Mouse (Mus musculus) splenic B cell, adult 2 months (primary cell): ENCODE measurements at regions not wholly inside any gene's neighbourhood (a gene's known extent, or its start where the extent isn't known, plus 50 kb on each side); places are given as distances from the start of the nearest gene placed in this dataset.
"Not testable (repeated sequence)": the region's sequence is repeated elsewhere in the genome, so short reads cannot be mapped to it uniquely, and the experiment has no call there.

ENCODE experiments used
- DNase-seq: peaks from one replicate; pipeline ENCODE4 v3.0.0-alpha.2; 2011; ENCODE audit warnings: low read depth, low spot score
- H3K27me3 ChIP-seq: 2 replicates; pipeline ENCODE4 v1.6.1; 2012; ENCODE audit warnings: mild to moderate bottlenecking, low read length, moderate library complexity, mixed read lengths; ENCODE audit not compliant: control insufficient read depth, poor library complexity, insufficient read depth, severe bottlenecking
- H3K36me3 ChIP-seq: 2 replicates; pipeline ENCODE4 v1.6.1; 2012; ENCODE audit warnings: mild to moderate bottlenecking, low read length, moderate library complexity, mixed read lengths; ENCODE audit not compliant: control insufficient read depth, poor library complexity, insufficient read depth, severe bottlenecking

- H3K36me3 ChIP-seq: no peaks in the 10 kb centered on the region
- H3K27me3 ChIP-seq: no peaks in the 10 kb centered on the region
- DNase-seq: no peak
These were observed 54.3 kb upstream of the Ddr1 start for GRCm38 (mm10) chr17:35758769-35759168.

- H3K27me3 ChIP-seq: no peaks in the 10 kb centered on the region
- no peak for DNase-seq
- no peaks in the 10 kb centered on the region for H3K36me3 ChIP-seq
These were observed 55.3 kb upstream of the Ddr1 start for GRCm38 (mm10) chr17:35759740-35760139.

- no peaks in the 10 kb centered on the region for H3K36me3 ChIP-seq
- no peak for DNase-seq
- H3K27me3 ChIP-seq: no peaks in the 10 kb centered on the region
These were observed 58.2 kb upstream of the Ddr1 start for GRCm38 (mm10) chr17:35762614-35763013.

GRCm38 (mm10) chr17:35763101-35763500, 58.4 kb upstream of the Ier3 start:
- no peak for DNase-seq
- Histone ChIP-seq H3K36me3 (no peaks in the 10 kb centered on the region), H3K27me3 (no peaks in the 10 kb centered on the region)

- no peaks in the 10 kb centered on the region for H3K36me3 ChIP-seq
- no peak for DNase-seq
- no peaks in the 10 kb centered on the region for H3K27me3 ChIP-seq
These were observed 57.6 kb upstream of the Ier3 start for GRCm38 (mm10) chr17:35763866-35764265.

- no peaks in the 10 kb centered on the region for H3K27me3 ChIP-seq
- DNase-seq: peak; percentile 40
- no peaks in the 10 kb centered on the region for H3K36me3 ChIP-seq
These were observed 55.1 kb upstream of the Ier3 start for GRCm38 (mm10) chr17:35766406-35766805.

GRCm38 (mm10) chr17:35769175-35769960, 52.1 kb upstream of the Ier3 start:
- Histone ChIP-seq H3K27me3 (no peaks in the 10 kb centered on the region), H3K36me3 (no peaks in the 10 kb centered on the region)
- DNase-seq: no peak

GRCm38 (mm10) chr17:35769961-35770276, 51.6 kb upstream of the Ier3 start:
- not testable (repeated sequence) for H3K36me3 ChIP-seq, DNase-seq, H3K27me3 ChIP-seq

GRCm38 (mm10) chr17:35770599-35770998, 50.9 kb upstream of the Ier3 start:
- Histone ChIP-seq H3K27me3 (no peaks in the 10 kb centered on the region), H3K36me3 (no peaks in the 10 kb centered on the region)
- DNase-seq: no peak

- Histone ChIP-seq H3K27me3 (no peaks in the 10 kb centered on the region), H3K36me3 (no peaks in the 10 kb centered on the region)
- DNase-seq: no peak
These were observed 49.7 kb upstream of the Ier3 start for GRCm38 (mm10) chr17:35771656-35772405.
